Mouse (Mus musculus): ENCODE measurements around the gene Tex33.
"Not testable (repeated sequence)": the region's sequence is repeated elsewhere in the genome, so short reads cannot be mapped to it uniquely, and the experiment has no call there.

Tex33 gene

DNA sequence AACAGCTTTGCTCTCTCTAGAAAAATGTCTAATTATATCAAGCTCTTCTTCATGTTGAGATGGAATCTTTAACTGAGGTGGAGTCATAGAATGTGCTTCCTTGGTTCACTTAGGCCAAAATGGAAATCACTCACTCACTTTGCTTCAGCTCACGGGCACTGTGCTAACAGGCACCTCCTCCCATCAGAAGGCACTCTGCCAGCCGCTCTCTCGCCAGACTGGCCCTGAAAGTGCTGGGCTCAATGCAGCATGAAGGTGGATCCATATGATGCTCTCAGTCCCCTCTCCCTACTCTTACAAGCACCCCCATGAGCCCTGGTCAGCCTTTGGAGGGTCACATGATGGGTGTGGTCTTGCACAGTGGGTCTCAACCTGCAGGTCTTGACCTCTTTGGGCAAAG lies 21.5 kb downstream of the Tex33 start:
- DNase-seq (ENCODE audit: low read depth, low spot score), result no peak

DNA sequence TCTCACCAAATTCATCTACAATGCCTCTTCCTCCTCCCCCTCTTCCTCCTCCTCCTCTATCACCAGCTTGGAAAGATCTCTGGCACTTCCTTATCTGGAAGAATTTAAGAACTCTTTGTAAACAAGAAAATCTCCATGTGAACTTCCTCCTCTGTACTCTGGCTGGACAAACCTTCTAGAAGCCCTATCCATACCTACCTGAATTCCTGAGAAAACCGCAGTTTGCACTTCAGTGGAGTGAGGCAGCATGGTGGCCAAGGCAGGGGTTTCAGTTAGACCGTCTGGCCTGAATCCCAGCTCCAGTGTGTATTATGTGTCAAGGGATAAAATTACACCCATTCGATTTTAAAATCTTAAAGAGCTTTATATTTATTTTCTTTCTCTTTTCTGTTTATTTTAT lies 22.9 kb downstream of the Tex33 start:
- no peak for DNase-seq (ENCODE audit: low read depth, low spot score)

DNA sequence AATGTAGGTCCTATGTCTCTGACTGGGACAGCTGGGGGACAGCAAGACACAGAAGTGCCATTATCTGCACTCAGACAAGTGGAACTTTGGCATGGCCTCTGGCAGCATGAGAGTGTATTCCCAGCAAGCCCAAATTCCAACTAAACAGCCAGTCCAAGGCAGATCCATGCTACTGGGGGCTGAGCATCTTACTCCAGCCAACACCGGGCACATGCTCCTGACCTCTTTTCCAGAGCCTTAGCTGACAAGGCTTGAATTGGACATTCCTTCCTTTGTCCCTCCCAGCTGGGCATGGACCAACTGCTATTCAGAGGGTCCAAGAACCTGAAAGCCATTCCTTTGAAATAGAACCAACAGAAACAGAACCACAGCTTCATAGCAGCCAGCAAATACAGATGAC lies 26.1 kb downstream of the Tex33 start:
- no peak for DNase-seq (ENCODE audit: low read depth, low spot score)

DNA sequence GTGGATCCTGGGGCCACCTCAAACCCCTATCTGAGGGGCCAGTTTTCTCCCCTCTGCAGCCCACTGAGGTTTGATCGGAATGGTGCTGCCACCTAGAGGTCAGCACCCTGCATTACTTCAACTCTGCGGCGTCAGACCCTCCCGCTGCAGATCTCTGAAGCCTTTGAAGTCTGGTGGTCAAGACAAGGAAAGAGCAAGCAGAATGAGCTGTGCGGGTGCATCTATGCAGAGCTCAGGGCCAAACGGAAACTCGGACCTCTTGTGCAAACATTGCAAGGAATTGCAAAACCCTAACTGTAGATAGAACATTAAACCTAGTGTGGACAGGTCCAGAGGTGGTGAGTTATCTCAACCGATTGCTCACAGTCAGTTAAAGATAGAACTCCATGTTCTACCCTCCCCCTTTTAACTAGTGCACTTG lies 26.8 kb downstream of the Tex33 start:
- DNase-seq (ENCODE audit: low read depth, low spot score), result peak; percentile 14

DNA sequence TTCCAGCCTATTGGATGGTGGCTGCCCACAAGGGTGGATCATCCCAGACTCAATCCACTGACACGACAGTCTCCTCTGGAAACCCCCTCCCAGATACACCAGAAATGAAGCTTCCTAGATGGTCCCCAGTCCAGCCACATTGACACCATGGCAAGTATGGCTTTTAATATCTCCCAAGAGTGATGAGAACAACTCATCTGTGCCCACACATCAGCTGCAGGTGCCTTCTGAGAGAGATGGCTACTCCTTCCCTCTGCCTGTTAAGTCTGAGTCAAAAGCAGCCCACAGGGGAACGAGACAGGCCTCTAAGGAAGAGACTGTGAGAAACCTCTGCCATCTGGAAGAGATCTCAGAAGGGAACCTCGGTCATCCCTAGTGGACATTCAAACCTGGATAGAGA lies 27.9 kb downstream of the Tex33 start:
- no peak for DNase-seq (ENCODE audit: low read depth, low spot score)

DNA sequence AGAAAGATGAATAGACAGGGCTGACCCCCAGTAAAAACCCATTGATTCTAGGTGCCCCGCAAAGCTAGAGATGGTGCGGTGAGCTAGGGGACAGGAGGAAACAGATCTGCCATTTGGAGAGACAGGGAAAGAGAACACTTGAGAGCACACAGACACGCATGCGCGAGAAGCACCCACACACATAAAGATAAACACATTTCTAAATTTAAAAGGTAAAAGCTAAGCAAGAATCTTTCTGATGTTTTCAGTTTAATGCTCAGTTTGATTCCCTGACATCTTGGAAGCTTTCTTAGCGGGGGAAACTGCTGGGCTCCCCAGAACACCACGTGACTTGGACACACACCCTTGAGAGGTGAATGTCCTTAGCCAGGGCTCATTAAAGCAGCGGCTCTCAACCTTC lies 28.8 kb downstream of the Tex33 start:
- DNase-seq (ENCODE audit: low read depth, low spot score), result no peak

DNA sequence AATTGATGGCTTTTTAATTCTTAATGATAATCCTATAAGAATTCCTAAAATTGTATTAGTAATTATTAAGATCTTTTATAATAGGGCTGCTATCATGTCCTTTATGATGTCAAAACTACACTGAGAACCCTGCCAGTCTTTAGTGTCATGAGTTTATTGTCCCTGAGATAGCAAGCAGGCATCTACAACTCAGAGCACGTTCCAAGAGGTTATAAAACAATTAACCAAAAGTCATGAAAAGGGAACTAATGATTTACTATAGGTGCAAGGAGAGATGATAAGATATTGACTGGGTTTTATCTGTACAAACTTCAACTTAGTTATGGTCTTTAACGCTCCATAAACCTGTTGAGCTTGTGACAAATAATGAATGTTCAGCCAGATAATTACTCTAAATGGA lies 29.8 kb downstream of the Tex33 start:
- DNase-seq (ENCODE audit: low read depth, low spot score), result no peak

DNA sequence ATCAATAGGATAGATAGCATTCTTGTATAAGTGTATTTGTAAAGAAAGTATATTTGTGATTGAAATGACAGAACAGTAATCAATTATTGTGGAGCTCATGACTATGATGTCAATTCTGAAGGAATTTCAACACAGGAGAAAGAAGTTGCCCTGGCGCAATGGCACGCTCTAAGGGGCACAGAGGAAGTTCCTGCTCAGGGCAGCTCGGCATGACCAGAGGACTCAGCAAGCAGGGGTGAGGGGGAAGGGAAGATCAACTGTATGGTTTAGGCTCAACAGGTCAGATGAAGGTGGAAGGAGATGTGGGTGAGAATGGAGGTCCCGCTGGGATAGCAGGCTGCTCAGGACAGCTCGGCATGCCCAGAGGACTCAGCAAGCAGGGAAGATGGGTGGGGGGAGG lies 40.2 kb downstream of the Tex33 start:
- no peak for DNase-seq (ENCODE audit: low read depth, low spot score)

DNA sequence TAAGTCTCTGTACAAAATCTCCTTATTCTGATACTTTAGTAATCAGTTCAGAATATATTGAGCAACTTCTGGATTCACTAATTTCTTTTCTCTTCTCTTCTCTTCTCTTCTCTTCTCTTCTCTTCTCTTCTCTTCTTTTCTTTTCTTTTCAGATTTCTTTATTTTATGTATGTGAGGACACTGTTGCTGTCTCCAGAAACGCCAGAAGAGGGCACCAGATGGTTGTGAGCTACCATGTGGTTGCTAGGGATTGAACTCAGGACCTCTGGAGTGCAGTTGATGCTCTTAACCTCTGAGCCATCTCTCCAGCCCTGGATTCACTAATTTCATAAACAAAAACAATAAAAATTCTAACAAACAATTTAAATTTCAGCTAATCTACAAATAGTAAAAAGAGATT lies 40.8 kb downstream of the Tex33 start:
- no peak for DNase-seq (ENCODE audit: low read depth, low spot score)

DNA sequence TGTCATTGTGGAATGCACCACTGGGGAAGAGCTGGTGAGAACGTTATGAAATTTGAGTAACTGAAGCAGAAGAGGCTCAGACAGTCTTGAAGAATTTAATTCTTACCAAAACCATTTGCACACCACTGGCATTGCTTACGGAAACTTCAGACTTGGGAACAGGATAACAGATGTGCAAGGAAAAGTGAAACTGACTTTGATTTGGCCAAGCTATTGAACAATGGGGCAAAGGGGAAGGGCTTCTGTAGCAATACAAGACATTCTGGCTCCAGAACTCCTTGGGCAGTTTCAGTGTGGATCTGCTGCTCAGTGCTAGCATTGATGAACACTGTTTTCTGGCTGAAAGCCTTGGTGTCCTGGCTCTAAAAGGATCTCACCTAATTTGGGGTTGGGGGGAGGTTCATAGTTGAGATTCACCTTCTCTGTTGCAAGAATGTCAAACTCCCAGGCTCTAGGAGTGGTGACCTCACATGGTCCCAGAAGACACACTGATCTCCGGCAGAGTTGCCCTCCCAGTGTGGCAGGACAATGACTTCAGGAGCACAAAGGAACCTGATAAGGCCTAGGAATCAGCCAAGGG lies 44.0 kb downstream of the Tex33 start:
- no peak for DNase-seq (ENCODE audit: low read depth, low spot score)

DNA sequence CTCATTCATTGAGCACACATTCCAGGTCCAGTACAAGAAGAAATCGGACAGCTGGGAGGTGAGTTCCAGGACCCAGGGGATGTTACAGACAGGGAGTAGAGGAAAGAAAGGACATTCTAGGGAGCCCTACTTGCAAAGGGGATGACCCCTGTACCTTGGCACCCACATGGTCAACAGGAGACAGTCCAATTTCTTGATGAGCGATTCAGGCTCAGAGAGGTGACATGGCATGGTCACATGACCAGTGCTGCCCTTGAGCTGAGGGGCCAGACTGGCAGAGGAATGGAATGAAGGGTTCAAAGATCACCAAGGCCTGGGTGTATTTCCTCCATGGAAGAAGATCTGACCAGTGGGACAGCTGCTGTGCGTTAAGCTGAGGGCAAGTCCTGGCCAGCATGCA lies 51.1 kb downstream of the Tex33 start:
- no peak for DNase-seq (ENCODE audit: low read depth, low spot score)

DNA sequence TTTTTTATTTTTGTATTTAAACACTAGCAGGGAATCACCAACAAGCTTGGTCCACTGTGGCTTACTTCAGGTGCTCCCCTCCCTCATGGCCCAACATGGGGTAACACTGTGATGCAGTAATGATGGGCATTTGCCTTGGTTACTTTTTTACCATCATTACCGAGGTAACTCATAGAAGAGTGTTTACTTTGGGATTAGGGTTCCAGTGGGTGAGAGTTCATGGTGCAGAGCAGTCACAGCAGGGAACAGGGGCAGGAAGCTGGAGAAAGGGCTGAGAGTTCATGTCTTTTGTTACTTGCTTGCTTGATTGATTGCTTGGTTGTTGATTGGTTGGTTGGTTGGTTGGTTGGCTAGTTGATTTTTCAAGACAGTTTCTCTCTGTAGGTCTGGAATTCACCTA lies 52.0 kb downstream of the Tex33 start:
- DNase-seq (ENCODE audit: low read depth, low spot score), result no peak

DNA sequence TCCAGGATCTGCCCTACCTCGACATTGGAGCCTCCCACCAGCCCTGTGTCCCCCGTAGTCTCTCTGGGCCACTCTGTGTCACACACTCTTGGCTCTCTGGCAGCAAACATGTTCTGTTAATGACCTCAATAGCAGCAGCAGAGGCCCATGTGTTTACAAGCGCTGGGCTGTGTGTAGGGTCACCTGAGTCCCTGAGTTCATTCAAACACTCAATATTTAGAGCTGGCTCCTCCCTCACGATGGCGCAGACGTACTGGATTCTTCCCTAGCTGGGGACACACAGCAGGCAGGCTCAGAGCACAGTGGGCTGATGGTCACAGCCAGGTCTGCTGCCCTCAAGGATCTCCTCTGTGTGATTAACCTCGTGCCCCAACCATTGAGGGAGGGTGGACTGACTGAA lies 54.8 kb downstream of the Tex33 start:
- not testable (repeated sequence) for DNase-seq (ENCODE audit: low read depth, low spot score)

DNA sequence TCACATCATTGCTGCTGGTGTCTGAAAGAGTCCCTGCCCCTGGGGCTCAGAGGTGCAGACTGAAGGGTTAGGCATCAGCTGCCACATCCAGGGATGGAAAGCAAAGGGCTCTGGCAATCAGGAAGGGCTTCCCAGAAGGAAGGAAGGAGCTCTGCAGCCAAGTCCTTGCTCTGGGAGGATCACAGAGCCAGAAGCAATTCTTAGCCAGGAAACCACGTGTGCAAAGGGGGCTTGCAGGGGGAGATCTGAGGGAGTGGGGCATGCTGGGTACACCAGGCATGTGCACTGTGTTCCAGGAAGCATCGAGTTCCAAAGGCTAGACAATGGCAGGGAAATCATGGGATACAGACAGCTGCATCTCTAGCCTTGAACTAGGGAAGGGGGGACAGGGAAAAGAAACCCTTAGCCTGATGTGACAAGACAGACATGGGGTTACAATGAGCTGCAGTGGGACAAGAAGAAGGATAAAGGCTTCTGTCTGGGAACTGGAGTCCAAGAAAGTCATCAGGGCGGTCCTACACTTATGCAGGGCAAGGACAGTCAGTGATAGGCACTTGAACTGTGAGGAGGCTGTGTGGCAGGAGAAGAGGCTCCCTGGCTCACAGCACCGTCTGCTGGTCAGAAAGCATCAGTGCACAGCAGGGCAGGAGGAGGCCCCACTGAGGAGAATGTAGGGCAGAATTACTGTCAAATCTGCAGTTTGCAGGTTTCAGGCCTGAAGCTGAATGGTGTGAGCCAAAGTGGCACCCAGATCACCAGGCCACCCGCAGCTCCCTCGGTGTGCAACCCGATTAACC lies 55.9 kb downstream of the Tex33 start:
- DNase-seq (ENCODE audit: low read depth, low spot score), result not testable (repeated sequence)

DNA sequence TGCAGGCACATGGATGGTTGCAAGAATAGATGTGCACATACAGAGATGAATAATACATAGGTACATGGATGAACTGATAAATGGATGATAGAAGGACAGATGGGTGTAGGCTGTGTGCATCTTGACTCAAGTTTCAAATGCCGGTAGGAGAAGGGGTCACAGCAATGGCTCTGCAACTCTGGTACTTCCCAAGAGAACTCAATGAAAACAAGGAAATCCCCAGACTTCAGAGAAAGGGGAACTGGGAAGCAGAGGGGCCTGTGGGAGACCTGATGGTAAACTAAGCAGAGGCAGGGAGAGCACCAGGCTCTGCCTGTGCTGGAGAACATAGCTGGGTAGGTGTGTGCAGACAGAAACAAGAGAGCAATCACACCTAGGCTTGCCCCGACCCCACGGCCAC lies 61.3 kb downstream of the Tex33 start:
- no peak for DNase-seq (ENCODE audit: low read depth, low spot score)

DNA sequence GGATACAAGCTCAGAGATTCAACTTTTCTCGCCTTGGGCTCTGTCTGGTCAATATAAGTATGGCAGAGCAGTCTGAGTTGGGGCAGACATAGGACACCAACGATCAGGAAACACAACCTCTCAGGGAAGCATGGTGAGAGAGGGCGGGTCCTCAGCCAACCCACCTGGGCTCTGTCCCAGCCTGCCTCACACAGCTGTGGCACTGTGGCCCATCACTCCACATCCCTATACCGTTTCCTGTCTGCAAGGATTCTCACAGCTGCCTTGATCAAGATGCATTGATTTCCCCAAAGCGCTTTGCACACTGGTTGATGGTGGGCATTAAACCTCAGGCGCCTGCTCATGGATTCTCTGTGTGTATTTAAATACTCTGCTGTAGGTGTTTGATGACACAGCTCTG lies 62.7 kb downstream of the Tex33 start:
- DNase-seq (ENCODE audit: low read depth, low spot score), result no peak

DNA sequence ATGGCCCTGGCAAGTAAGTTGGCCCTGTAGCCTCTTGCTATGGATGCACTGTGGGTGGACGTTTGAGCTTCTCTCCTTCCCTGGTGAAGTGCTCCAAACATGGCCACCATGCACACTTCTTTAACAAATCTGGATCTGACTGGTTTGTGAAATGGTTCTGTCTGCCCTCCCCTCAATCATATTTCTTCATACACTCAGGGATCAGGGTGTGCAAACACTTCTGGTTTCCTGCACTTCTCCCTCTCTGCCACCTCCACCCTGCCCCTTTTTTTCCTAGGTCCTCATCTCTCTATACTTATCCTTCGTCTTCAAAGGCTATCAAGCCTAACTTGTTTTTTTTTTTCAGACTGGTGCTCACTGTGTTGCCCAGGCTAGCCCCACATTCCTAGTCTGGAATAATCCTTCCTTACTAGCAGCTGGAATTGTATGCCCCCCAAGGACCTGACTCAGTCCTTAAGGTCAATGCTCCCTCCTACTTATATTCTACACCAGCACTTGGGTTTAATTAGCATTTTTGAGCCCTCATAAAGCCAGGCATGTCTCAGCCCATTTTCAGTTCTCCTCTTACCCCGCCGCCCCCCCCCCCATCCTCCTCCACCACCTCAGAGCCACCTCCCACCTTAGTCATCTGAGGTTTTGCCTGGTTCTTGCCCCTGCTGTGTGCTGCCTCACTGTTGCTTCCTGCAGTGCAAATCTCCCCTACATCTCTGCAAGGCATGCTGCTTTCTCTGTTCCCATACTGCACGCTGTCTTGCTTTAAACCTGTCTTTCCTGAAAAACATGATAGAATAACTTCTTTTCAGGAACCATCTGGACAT lies 64.0 kb downstream of the Tex33 start:
- no peak for DNase-seq (ENCODE audit: low read depth, low spot score)

DNA sequence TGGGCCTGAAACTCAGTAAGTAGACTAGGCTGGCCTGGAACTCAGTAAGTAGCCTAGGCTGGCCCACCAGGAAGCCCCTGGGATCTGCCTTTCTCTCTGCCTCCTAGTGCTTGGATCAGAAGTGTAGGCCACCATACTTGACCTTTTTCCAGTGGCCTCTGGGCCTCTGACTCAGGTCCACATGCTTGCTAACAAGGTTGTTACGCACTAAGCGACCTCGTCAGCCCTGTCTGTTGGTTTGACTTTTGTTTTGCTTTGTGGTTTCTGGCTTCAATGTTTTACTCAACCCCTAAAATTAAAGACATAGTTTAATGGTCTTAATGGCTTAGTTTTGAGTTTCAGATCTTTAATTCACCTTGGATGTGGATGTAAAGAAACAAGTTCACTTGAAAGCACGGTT lies 65.0 kb downstream of the Tex33 start:
- DNase-seq (ENCODE audit: low read depth, low spot score), result no peak

DNA sequence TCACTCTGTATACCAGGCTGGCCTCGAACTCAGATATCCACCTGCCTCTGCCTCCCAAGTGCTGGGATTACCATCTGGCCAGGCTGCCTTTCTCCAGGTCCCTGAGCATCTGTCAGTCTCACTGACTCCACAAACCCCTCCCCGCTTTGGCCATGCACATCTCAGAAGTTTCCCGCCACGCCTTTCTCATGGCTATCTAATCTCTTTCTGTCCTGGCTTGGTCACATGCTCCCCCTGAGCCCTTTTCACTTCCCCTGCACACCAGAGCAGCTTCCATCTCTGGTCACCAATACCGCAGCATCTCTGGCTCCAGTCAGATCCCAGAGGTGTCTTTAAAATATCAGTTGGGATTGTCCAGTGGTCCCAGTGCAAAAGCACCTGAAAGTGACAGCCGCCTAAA lies 65.7 kb downstream of the Tex33 start:
- not testable (repeated sequence) for DNase-seq (ENCODE audit: low read depth, low spot score)

DNA sequence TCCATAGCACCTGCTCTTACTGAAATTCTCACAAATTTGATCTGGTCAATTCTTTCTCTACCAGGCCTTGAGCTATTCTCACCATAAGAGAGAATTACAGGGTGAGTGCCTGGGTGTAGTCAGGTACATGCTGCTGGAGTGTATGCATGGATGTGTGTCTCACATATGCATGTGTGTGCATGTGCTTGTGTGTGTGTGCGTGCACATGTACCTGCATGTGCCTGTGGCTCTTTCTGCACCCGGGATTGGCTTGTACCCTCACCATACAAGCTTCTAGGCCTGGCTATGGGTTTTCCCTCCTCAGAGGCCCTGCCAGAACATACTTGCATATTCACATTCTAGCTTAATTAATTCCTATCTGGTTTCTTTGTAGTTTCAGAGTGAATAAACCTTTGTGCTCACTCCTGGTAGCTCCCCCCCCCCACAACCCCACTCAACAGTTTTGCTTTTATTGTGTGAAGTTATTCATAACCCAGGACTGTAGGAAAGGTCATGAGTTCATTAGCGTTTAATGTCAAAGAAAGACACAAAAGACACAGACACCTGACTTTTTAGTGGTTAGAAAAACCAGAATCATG lies 67.1 kb downstream of the Tex33 start:
- no peak for DNase-seq (ENCODE audit: low read depth, low spot score)
